Mouse (Mus musculus): ENCODE measurements around the gene Gm20696.

Gm20696 gene

DNA sequence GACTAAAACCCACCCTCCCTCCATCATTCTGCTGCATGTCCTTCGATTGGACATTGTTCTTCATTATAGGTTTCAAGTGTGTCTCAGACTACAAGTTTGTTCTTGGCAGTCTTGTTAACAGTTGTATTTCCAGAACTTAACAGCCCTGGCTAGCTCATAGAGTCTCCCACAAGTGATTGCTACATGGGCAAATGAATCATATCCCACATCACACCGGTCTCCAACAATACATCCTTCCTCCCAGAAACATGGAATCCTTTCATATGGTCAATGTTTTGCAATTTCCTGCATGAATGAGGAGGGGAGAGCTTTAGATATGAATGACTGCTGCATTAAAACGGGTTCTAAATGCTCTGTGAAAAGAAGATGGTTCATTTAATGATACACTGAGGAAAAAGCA, 322.8 kb downstream of the Gm20696 start:
- no peak for DNase-seq

DNA sequence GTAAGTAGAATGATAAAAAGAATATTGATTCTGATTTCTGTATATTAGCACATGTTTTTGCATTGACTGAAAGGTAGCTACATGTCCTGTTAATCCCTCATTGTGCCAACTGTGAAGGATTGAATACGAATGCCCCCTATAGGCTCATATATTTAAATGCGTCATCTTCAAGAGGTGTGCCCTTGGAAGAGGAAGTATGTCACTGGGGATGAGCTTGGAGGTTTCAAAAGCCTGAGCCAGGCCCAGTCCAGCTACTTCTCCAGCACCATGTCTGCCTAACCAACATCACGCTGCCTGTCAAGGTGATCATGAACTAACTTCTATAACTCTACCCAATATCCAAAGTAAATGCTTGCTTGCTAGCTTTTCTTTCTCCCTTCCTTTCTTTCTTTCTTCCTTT, 324.2 kb downstream of the Gm20696 start:
- no peak for DNase-seq

DNA sequence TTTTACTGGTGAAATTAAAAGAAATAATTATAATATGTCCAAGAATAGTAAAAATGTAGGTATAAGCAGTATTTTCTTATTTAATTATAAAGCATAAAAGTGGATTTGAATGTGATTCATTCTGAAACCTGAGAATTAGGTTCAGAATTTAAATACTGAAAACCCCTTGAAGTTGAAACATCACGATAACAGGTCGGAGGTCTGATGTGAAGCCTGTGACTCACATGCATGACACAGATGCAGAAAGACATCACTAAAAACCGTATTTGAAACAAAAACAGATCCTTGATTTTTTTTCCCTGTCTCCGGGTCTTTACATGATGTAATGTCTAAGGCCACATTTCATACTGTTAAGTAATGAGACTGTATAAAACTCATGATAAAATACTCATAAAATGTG, 325.7 kb downstream of the Gm20696 start:
- no peak for DNase-seq

DNA sequence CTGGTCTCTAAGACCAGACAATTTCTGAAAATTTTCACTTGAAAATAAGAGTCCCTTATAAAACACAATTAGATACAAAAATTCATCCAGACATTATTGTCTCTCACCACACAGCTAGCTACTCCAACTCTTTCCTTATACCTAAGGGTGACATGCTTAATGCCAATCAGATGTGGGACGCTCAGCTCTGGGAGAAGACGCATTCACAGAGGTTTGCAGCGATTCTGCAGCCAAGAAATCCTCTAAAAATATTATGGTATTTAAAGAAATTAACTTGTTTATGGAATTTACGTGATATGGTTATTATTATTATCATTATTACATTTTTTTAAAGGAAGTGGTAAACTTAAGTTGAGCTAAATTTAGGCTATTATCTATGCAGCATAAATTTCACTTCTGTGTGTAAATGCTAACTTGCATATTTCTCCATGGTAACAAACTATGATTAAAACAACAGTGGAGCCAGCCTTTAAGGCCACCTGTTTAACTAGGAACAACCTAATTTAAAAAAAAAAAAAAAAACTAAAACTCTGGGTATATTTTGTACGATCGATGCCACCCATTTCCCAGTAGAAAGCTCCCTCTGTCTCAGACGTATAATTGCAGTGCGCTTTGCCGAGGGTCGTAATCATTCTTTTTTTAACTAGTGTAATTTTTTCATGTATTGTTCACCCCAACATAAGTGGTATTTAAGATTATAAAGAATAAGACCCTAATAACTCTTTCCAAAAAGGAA, 326.4 kb downstream of the Gm20696 start:
- no peak for DNase-seq

DNA sequence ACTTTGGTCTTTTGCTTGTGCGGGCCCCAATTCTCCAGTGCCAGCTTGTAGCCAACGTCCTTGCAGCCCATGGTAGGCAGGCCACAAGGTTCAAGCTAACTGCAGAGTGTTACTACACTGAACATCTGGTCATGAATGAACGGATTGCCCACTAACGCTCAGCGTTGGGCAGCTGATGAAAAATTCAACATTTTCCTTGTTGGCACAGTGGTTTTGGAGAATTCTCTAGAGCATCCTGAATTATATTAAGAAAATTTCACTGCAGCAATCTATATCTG, 327.3 kb downstream of the Gm20696 start:
- DNase-seq = no peak

DNA sequence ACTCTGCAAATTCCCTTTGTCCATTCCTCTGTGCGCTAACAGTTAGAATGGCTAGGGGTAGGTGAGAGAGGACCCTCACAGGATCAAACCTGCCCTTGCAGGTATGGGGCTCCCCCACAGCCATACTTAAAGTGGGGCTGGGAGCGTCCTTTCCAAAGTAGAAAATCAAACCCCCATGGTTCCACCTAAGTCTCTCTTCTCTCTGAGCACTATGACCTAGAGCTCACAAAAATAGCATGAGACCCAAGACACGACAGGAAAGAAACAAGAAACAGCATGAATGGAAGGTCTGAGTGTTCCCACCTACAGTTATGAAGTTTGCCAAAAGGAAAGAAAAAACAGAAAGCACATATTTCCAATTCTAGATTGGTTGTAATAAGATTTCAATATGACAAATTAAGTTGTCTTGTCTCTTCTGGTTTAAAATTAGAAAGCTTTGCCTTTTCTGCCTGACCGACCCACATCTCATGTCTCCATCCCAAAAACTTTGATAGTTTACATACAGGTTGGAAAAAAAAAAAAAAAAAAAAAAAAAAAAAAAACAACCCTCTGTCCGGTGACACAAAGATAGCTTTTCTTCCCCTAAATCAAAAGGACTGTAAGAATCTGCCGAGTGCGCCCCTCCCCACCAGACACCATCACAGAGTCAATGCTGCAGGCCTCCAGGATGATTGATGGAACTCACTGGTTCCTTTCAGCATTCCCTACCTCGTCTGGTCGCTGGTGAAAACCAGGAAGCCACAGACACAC, 327.8 kb downstream of the Gm20696 start:
- no peak for DNase-seq

DNA sequence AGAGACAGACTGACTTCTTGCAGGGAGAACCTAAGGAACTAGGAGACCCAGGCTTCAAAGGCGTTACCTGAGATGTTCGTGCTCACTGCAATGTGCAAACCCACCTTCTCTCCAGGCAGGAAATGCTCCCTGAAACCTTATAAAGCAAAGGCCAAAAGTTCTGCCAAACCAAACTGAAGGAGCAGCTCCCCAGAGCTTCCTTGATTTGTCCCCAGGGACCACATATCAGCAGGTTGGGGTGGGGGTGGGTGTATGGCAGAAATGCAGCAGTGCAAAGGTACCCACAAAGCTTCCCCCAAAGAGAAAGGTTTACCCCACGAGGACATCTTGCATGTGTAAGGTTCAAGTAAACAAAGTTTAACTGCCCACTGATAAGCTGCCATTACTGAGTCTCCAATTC, 328.4 kb downstream of the Gm20696 start:
- DNase-seq = no peak

DNA sequence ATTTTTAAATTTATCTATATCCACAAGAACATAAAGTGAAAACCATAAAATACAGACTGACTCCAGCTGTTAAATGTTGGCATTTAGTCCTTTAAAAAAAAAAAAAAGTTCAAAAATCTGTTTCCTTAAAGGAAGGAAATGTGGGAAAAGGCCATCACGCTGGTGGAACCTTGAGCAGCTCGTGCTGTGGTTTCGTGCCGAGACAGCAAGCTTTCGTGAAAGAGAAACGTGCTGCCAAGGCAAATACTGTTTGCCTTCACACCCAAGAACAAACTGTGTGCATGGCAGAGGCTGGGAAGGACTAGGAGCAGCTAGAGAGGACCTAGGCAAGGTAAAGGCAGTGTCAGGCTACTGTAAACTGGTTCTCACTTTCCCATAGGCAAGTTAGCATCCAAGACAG, 329.0 kb downstream of the Gm20696 start:
- DNase-seq = no peak

DNA sequence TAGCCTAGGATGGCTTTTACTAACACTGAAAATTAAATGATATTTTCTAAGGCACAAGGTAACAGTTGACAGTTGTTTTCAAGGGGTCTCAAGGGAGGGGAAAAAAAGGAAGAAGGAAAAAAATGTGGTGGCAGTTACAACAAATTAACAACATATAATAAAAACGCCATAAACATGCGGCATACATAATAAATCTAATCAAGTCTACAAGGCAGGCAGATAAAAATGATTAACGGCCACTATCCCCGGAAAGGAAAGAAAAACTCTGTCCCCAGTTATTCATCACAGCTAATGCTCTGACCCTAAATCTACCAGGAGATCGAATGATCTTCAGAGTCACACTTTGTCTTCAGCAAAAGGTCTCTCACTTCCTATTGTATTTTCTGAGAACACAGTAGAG, 330.4 kb downstream of the Gm20696 start:
- no peak for DNase-seq

DNA sequence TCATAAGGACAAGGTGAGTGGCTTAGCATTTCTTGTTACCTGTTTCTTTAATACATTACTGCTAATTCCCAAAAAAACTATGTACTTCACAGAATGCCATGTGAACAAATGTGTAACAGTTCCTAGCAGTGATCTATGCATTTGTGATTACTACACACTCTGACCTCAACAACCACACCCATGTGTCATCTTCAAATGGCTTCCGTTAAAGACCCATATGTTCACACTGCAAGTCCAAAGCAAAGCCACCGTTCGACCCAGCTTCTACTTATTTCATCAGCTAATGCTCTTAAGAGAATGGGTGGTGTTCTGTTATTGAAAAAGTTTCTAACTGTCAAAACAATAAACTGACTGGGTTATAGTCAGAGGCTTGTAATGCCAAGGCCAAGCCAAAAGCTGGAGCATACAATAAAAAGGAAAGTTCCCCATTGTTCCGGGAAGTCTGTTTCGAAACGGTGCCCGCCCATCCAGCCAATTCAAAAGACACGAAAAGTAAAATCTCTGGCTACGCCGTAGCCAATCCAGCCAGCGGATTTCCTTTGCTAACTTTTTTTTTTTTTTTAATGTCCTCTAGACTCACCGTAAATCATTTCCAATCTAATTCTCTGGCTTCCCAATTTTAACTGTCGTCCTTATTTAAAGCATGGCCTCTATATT, 331.3 kb downstream of the Gm20696 start:
- no peak for DNase-seq

DNA sequence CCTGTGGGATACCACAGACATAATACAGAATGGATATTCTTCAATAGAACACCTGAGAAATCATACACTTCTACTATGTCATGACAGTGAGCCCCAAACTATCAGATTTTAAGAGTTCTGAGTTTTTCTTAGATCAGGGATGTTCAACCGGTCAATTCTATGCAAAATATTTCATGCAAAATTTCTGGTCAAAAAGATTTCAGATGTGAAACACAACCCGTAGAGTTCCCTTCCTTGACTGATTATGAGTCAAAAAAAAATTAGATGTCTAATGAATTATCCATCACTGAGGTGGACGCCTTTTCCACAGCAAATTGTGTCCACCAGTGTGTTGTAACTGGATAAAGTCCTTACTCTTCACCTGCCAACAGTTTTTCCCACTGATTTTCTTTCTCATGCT, 332.3 kb downstream of the Gm20696 start:
- DNase-seq = no peak

DNA sequence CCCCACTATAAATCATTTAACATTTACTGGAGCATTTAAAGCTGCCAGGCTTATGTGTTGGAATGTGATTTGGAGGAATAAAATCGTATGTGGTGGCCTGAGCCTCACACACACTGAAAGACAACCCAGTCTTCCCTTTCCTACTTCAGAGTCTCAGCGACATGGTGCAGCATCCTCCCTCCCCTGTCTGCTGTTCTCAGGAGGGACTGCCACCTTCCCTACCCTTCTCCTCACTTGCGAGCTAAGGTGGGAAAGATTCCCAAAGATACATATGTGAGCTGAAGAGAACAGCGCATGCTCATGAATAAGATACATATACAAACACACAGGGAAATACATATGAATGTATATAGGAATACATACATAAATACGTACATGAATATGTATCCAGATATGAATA, 333.5 kb downstream of the Gm20696 start:
- DNase-seq = no peak

DNA sequence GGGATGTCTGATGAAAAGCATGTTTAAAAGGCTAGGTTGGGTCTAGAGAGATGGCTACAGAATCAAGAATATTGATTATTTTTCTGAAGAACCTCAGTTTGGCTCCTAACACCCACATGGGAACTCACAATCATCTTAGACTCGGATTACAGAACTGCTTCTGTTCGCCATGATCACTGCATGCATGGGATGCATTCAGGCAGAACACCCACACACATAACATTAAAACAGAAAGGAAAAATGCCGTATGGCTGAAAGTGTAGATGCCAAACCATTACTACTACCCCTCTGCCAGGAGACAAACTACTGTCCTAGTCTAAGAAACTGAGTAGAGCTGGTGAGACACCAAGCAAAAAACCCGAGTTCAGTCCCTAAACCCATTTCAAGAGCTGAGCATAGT, 336.4 kb downstream of the Gm20696 start:
- DNase-seq = no peak

DNA sequence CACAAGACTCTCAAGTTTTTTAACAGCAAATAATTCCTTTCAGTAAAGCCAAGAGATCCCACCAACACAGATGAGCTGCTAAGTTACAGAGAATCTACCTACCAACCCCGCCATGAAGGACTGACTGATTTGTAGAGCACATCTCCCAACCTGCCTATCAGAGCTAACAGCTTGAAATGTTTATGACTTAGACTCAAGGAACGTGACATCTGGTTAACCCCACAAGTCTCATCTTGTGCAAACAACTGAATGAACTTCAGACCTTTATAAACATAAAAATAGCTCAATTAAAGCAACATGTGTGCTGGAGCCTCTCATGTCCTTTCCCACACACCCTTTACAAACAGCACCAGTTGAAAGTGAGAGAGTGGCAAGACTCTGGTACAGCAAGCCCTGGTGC, 338.0 kb downstream of the Gm20696 start:
- DNase-seq = no peak

DNA sequence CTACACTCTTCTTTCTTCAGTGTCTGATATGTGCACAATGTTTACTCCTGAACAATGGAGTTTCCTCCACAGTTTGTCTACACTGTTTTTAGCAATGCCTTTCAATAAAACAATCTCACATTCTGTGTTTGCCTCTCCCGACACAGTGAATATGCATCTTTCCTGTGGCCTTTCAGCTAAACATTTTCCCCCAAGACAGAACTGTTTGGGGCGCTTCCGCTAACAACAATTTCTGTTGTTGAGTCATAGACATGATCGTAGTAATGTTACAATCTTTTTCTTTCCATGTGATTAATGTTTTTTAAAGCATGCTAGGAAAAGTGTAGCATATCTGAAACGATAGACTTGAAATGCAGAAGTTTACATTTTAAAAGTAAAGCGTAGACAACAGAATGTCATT, 338.5 kb downstream of the Gm20696 start:
- no peak for DNase-seq

DNA sequence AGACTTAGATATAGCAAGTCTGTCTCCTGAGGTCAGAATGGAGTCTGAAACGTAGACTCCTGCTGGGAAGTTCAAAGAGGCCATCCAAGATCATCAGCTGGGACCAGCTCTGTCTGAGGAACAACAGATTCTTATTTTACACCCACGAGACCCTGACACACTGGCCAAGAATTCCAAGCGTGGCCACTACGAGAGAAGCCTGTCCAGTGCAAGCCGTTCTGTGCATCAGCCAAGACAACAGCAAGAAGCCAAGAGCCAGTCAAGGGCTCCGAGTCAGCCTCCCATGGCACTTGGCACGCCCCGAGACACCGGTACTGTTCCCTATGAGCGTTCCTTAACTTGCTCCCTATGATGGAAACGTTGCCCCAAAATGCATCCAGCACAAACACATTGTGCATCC, 338.9 kb downstream of the Gm20696 start:
- DNase-seq = no peak

DNA sequence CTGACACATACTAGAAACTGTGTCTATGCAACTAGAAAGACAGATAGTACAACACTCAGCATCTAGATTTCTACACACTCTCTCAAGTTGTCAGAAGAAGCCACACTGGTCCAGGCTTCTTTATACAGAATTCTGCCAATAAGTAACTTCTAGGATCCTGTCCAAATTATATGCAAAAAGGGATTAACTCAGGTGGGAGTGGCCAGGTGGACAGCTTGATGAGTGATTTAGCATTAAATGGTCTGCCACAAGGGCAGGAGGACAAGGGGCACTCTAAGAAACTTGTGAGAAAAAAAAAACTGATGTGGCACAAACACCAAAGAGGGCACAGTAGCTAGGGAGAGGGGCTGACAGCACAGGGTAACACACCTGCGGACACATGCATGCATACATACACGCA, 340.7 kb downstream of the Gm20696 start:
- no peak for DNase-seq

DNA sequence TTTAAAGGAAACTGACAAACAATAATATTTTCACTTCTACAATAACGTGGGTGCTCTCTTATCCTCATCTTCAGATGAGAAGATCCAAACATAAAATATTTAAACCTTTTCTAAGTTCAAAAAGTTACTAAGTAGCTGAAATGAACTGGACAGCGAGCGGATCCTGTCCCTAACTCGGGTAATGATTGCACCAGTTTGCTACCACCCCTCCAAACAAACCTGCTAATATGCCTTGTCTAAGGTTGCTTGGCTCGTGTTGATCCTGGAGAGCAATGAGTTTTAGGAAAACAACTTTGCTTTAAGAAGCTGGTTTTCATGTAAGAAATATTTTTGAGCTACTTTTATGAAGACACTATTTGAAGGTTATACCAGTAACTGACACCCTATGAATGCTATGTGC, 341.1 kb downstream of the Gm20696 start:
- no peak for DNase-seq

DNA sequence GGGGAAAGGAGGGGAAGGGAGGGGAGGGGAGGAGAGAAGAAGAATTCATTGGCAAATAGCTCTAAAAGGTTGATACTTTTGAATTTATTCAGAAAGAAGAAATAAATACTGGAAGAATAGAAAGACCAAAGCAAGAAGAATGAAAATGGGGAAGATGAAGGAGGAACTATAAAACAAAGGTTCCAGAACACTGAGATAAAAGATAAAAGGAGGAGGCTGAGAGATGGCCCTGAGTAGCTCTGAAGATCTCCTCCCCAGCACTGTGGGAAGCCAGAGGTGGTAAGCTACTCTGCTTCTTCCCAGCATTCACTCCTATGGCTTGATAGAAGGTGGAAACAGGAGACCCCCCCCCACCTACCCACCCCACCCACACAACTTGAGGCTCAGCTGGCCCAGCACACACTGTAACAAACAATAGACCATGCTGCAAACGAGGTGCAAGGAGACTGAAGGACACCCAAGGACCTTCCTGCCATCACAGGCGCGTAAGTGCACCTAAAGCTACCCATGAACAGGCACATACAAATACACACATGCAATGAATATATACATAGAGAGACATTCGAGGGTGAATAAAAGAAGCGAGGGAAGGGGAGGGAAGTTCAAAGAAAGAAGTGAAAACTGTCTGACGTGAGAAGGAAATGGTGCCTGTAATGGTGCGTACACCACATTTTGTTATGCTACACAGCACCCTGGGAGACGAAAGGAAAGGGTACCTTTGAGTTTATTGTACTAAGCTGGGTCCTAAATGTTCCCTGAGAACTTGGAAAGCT, 344.3 kb downstream of the Gm20696 start:
- DNase-seq = no peak

DNA sequence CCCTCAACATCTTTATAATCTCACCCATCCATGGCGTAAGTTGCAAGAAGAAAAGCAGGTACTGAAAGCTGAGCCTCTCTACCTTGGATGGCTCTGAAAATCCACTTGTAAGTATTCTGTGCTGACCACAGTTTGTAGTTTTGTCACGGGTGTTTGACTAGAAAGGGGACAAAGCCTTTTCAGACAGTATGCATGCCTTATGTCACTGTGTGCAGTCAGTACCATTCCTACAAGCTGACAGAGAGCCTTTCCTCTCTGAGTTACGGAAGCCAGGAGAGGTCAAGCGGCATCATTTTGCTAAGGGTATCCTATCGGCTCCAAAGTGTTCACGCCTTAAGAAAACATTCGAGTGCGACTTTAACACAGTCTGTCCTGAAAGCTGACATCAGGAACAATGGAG, 346.2 kb downstream of the Gm20696 start:
- DNase-seq = no peak

DNA sequence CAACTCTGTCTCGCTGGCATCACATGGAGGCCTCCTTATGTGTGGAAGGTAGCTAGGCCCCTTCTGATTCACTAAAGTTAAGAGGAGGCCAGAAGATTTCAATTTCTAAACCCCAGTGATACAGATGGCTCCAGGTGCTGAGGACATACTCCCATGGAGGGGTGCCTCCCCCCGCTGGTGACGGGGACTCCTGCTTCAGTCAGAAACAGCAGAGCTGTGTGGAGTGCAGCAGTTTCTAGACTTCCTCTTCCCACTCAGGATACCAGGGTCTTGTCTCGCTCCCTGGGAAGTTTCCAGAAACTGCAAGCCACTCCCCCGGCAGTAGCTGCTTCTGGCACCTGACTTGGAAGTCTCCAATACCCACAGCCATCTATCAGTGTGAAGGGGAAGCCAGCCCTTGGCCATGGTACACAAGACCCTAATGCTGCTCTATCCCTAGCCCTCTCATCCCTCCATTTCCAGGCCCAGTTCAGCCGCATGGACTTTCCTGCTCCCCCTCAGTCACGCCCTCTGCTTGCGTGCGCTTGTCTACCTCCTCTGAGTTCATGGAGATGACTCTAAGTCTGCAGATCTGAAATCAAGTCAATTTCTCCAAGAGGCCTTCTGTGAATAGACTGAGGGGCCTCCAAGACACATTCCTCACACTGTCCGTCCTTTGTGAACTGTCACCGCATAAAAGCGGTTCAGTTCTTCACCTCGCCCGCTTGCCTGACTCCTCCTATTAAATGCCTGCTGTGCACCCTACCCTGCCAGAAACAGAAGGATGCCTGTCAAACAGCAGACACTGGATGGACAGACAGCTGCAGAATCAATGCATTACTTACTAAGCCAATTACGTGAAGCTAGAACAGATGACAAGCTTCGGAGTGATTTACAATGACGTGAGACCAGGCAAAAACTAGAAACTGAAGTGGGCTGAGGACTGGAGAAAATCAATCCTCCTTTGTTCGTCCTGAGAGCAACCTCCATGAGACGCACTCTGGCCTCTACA, 346.9 kb downstream of the Gm20696 start:
- no peak for DNase-seq

DNA sequence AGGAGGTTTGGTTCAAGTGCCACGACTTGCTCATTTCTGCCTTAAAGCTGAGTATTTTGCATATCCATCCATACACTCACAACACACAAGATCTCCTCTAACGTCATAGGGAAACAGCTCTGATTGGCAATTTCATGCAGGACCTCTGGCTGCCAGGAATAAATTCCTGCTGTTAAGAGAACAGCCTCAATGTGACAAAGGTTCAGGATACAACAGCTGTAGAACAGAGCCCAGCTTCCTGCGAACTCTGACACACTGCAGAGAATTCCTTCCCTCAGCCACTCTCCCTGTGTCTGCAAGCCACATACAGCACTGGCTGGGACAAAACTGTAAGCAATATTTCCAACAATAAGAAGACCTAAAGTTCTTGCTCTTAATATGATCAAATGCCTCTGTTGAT, 351.9 kb downstream of the Gm20696 start:
- no peak for DNase-seq

Measured in cerebellum, adult 8-10 months (tissue).